Mouse (Mus musculus): Measurements from ENCODE around the gene Rpl7a.
"Not testable (repeated sequence)": the region's sequence is repeated elsewhere in the genome, so short reads cannot be mapped to it uniquely, and the experiment has no call there.

Gene Rpl7a

GRCm38 (mm10) chr2:26910124-26910993, at the start of gene Rpl7a, which contains the start of gene Med22:
Rpl7a (plus strand) TSS chr2:26910764.
Med22 (minus strand) TSS chr2:26910677.
- peak; percentile 100 for DNase-seq

GRCm38 (mm10) chr2:26862856-26863255, 47.7 kb upstream of the Rpl7a start:
- no peak for DNase-seq

GRCm38 (mm10) chr2:26864879-26865278, 45.7 kb upstream of the Rpl7a start, which contains the start of gene Abo:
Abo (minus strand) TSS chr2:26864979.
- DNase-seq, result no peak

- DNase-seq, result no peak
Observed at GRCm38 (mm10) chr2:26870666-26871065, 39.9 kb upstream of the Rpl7a start.

- no peak for DNase-seq
Observed at GRCm38 (mm10) chr2:26878571-26878970, 32.0 kb upstream of the Rpl7a start.

GRCm38 (mm10) chr2:26885541-26885940, 25.0 kb upstream of the Rpl7a start:
- DNase-seq, result not testable (repeated sequence)

- DNase-seq, result not testable (repeated sequence)
Observed at GRCm38 (mm10) chr2:26886170-26886569, 24.4 kb upstream of the Rpl7a start.

GRCm38 (mm10) chr2:26895898-26896297, 14.7 kb upstream of the Rpl7a start:
- no peak for DNase-seq

- no peak for DNase-seq
Observed at GRCm38 (mm10) chr2:26900731-26901130, 9.8 kb upstream of the Rpl7a start.

GRCm38 (mm10) chr2:26901834-26902400, 8.6 kb upstream of the Rpl7a start:
- DNase-seq, result no peak

- DNase-seq, result peak; percentile 98
Observed at GRCm38 (mm10) chr2:26902467-26903220, 7.9 kb upstream of the Rpl7a start, which contains the start of gene Surf6. Surf6 (minus strand) TSS chr2:26902879.

GRCm38 (mm10) chr2:26903311-26903710, 7.3 kb upstream of the Rpl7a start:
- DNase-seq, result no peak

- DNase-seq, result no peak
Observed at GRCm38 (mm10) chr2:26905936-26906335, 4.6 kb upstream of the Rpl7a start.

- DNase-seq, result no peak
Observed at GRCm38 (mm10) chr2:26906431-26906830, 4.1 kb upstream of the Rpl7a start.

GRCm38 (mm10) chr2:26907109-26907508, 3.5 kb upstream of the Rpl7a start:
- peak; percentile 63 for DNase-seq

- no peak for DNase-seq
Observed at GRCm38 (mm10) chr2:26908710-26909386, 1.7 kb upstream of the Rpl7a start.

- no peak for DNase-seq
Observed at GRCm38 (mm10) chr2:26909387-26909784, 1.2 kb upstream of the Rpl7a start.

- peak; percentile 53 for DNase-seq
Observed at GRCm38 (mm10) chr2:26910994-26911765, 616 bp downstream of the Rpl7a start.

- DNase-seq, result no peak
Observed at GRCm38 (mm10) chr2:26912253-26912770, 1.7 kb downstream of the Rpl7a start.

- DNase-seq, result no peak
Observed at GRCm38 (mm10) chr2:26913416-26914147, 3.0 kb downstream of the Rpl7a start.

Data from lung, postnatal 36 days (tissue).